Mouse (Mus musculus) CD4-positive naive resting alpha-beta T cell, adult 57 days (primary cell): ENCODE data around the gene Gm1043. TPM values are rescaled to one million over a fixed set of nuclear protein-coding genes. Genes with fewer than 3 reads are reported as not detected.

Experiments
- total RNA-seq: library from RNA; stranded (reverse); gene quantifications from one replicate; pipeline ENCODE4 v1.2.4, GENCODE M21; 2023

Gm1043 gene
- total RNA-seq = 21.0 TPM

GRCm38 (mm10) chr5:37085241-37085640 is at the start of gene Gm1043:
Gm1043 (plus strand) TSS chr5:37085370.

GRCm38 (mm10) chr5:37241651-37242151 is 156.5 kb downstream of the Gm1043 start, which contains the start of gene Crmp1:
Crmp1 (plus strand) TSS chr5:37241940.

Other genes with a start within 250 kb of the Gm1043 start
- not detected for gene Ppp2r2c, start 216.9 kb upstream of the Gm1043 start, total RNA-seq
- gene Wfs1, start 96.2 kb upstream of the Gm1043 start, total RNA-seq = 2.6 TPM
- gene Crmp1, start 156.6 kb downstream of the Gm1043 start, total RNA-seq = 21.4 TPM